Mouse (Mus musculus): ENCODE data around the gene Eno3. TPM values are rescaled to one million over a fixed set of nuclear protein-coding genes. Genes with fewer than 3 reads are reported as not detected.

The Eno3 gene
- total RNA-seq, 1 experiment from 2014 or later, result 21.2 TPM

DNA sequence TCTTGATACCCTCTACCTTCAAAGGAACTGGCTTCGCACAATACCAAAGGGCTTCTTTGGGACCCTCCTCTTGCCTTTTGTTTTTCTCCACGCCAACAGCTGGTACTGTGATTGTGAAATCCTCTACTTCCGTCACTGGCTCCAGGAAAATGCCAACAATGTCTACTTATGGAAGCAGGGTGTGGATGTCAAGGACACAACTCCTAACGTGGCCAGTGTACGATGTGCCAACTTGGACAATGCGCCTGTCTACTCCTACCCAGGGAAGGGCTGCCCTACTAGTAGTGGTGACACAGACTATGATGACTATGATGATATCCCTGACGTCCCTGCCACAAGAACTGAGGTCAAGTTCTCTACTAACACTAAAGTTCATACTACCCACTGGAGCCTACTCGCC lies 17.0 kb upstream of the Eno3 start:
- ATAC-seq (ENCODE audit: extremely low read depth, insufficient number of reproducible peaks, low FRiP score, poor library complexity, severe bottlenecking), result no peak

DNA sequence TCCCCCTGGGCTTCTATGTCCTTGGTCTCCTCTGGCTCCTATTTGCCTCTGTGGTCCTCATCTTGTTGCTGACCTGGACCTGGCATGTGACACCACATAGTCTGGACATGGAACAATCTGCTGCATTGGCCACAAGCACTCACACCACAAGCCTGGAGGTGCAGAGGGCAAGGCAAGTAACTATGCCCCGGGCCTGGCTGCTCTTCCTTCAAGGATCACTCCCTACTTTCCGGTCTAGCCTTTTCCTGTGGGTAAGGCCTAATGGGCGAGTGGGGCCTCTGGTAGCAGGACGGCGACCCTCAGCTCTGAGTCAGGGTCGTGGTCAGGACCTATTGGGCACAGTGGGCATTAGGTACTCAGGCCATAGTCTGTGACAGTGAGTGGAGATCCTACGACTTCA lies 15.8 kb upstream of the Eno3 start:
- ATAC-seq (ENCODE audit: extremely low read depth, insufficient number of reproducible peaks, low FRiP score, poor library complexity, severe bottlenecking), result no peak

DNA sequence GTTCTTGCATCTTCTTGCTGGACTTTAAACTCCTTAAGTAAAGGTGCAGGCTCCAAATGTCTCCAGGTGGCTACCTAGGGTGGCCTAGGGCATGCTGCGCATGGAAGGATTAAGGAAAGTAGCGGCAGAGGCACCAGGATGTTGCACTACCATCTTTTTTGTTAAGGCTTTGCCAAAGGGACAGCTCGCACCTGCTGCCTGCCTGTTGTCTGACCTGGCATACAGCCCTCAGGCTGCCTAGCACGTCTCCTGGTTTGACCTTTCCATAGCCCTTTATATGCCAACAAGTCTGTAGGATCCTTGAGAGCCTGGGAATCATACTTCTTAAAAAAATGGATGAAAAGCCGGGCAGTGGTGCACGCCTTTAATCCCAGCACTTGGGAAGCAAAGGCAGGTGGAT lies 14.0 kb upstream of the Eno3 start:
- no peak for ATAC-seq (ENCODE audit: extremely low read depth, insufficient number of reproducible peaks, low FRiP score, poor library complexity, severe bottlenecking)

DNA sequence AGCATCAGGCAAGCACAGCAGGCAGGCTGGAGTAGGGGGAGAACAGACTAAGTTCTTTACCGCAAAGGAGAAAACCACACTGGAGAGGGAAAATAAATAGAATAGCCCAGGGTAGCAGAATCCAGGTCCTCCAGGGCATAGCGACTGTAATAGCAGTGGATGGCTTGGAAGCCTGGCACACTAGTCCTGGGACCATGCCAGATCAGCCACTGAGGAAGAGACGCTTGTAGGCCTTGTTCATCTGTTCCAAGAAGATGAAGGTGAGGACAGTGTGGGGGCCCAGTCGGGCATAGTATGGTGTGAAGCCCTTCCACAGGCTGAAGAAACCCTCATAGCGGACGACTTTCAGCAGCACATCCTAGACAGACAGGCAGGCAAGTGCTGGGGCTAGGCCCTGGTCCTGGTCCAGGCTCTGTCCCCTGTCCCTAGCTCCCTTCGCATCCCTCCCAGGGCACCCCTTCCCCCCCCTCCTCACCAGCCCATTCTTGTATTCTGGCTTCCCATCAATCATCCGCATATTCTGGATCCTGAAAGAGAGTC lies 12.4 kb upstream of the Eno3 start:
- no peak for ATAC-seq (ENCODE audit: extremely low read depth, insufficient number of reproducible peaks, low FRiP score, poor library complexity, severe bottlenecking)

DNA sequence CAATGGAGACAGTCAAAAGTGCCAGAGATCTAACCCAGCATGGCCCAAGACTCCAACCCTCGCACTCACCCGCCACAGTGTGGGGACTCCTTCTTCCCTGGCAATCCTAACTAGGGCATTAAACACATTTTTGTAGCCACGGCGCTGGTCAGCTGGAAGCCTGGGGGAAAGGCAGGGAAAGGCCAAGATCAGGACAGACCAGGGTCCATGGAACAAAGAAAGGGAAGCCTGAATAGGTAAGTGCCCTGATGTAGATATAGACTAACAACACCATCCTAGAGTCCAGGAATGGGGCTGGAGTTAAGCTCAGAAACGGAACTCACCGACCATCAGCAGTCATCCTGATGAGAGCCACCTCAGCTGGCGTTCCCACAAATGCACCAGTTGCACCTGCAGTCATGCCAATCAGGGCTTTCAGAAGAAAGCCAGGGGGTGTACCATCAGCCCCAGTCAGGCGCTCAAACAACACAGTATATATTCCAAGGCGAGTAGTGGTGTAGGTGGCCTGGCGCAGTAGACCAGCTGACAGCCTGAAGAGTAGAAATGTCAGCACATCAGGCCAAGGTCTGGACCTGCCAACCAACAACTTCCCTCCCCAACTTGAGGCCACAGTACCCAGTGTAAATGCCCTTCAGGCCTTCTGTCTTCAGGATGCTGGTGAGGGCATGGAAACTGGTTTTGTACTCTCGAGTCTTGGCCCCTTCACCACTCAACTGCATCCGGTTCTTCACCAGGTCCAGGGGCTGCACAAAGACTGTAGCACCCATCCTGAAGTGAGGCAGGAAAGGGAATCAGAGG lies 11.3 kb upstream of the Eno3 start:
- no peak for ATAC-seq (ENCODE audit: extremely low read depth, insufficient number of reproducible peaks, low FRiP score, poor library complexity, severe bottlenecking)

DNA sequence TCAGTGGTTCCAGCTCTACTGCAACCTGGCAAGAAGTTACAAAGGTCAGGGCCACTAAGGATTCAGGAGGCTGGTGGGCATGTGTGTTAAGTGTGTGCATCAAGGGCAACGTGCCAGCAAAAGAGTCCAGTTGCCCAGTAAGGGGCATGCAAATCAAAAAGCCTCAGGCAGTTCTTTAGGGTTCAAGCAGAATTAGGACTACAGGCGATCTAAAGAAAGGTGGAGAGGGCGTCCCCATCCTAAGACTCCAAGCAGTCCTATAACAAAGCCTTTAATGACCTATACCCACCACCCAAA lies 10.8 kb upstream of the Eno3 start:
- ATAC-seq (ENCODE audit: extremely low read depth, insufficient number of reproducible peaks, low FRiP score, poor library complexity, severe bottlenecking), result no peak

DNA sequence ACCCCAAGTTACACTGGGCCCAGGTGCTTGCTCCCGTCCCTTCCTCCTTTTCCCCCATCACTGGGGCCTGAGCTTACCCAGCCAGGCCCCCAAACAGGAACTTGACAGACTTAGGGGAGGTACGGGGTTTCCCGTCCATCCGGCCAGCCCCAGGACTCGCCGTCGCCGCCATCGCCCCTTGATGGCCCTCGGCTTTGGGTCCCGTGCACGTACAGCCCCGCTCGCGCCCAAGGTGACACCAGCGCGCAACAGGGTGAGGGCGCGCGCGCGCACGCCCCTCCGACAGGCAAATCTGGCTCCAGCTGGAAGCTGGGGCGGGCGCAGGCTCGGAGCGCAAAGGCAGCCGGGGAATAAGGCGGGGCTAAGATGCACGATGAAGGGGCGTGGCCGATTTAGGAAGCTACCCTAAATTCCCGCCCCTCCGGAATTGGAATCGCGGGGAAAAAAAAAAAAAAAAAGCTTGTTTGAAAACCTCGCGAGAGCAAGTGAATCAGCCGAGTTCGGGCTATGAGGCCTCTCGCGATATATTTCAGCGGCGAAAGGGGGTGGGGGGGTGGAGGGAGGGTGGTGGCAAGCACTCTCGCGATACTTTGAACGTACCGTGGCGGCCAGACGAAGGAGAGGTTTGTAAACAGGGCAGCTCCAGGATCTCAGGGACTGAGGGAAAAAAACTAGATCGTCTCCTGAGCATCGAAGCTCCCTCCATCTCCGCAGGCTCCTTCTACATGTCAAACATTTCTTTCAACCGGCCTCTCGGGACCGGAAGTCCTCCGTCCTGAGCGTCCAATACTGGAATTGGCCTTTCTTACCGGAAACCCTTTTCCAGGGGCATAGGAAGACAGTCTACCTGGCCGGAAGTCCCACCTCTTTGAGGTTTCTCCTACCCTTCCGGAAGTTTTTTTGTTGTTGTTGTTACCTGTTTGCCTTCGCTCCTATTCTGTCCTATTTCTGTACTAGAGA lies 10.0 kb upstream of the Eno3 start, which contains the start of the genes Rnf167 and Slc25a11:
TSS of gene Rnf167 (plus strand) at position 545 of the 960 bp plus-strand sequence.
TSS of gene Slc25a11 (minus strand) at position 789 of the 960 bp plus-strand sequence.
- ATAC-seq (ENCODE audit: extremely low read depth, insufficient number of reproducible peaks, low FRiP score, poor library complexity, severe bottlenecking), result peak; percentile 67

DNA sequence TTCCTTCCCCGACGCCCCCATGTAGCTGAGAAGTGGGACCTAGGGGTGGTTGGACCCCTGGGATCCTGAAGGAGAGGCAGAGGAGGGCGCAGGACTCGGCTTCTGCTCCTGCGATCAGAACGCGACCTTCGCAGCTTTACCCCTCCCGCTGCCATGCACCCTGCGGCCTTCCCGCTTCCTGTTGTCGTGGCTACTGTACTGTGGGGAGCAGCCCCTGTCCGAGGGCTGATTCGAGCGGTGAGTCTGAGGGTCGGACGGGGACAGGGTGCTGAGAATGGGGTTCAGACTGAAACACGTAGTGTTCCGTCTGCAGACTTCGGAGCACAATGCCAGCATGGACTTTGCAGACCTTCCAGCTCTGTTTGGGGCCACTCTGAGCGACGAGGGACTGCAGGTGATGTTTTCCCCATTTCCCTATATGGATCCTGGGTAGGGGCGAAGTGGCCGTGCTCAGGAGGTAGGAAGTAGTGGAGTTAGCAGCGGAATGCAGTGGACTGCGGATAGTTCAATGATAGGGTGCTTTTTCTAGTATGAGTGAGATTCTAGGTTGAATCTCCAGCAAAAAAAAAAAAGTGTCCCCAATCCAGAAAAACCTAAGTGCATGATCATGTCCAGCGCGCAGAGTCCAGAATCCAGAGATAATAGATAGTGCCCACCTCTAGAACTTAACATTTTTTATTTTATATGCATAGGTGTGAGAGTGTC lies 9.1 kb upstream of the Eno3 start:
- ATAC-seq (ENCODE audit: extremely low read depth, insufficient number of reproducible peaks, low FRiP score, poor library complexity, severe bottlenecking), result no peak

DNA sequence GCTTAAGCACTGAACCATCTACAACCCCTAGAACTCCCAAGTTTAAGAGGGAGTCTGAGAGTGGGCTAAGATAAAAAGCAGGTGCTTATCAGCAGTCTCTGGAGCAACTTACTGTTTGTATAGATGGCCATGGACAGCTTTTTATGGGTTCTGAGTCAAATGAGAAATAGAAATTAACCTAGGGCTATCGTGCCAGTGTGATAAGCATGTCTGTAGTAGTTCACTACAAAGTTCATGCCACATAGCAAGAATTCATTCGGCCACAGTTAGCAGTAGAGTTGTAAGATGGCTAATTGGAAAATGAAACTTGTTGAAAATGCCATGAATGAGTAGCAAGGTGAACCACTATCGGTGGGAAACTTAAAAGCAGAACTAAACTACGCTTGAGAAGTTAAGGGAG lies 8.5 kb upstream of the Eno3 start:
- ATAC-seq (ENCODE audit: extremely low read depth, insufficient number of reproducible peaks, low FRiP score, poor library complexity, severe bottlenecking), result no peak

DNA sequence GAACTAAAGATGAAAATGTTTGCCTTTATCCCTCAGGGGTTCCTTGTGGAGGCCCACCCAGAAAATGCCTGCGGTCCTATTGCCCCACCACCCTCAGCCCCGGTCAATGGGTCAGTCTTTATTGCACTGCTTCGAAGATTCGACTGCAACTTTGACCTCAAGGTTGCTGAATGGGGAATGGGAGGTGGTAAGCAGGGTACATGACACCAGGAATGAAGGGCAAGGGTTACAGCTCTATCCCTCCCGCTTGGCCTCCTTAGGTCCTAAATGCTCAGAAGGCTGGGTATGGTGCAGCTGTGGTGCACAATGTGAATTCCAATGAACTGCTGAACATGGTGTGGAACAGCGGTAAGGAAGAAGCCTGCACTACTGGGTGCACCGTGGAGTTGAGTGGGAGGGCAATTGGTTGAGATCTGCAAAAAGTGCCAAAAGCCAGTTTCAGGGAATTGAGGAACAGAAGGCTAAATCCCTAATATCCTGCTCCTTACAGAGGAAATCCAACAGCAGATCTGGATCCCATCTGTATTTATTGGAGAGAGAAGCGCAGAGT lies 7.7 kb upstream of the Eno3 start:
- ATAC-seq (ENCODE audit: extremely low read depth, insufficient number of reproducible peaks, low FRiP score, poor library complexity, severe bottlenecking), result no peak

DNA sequence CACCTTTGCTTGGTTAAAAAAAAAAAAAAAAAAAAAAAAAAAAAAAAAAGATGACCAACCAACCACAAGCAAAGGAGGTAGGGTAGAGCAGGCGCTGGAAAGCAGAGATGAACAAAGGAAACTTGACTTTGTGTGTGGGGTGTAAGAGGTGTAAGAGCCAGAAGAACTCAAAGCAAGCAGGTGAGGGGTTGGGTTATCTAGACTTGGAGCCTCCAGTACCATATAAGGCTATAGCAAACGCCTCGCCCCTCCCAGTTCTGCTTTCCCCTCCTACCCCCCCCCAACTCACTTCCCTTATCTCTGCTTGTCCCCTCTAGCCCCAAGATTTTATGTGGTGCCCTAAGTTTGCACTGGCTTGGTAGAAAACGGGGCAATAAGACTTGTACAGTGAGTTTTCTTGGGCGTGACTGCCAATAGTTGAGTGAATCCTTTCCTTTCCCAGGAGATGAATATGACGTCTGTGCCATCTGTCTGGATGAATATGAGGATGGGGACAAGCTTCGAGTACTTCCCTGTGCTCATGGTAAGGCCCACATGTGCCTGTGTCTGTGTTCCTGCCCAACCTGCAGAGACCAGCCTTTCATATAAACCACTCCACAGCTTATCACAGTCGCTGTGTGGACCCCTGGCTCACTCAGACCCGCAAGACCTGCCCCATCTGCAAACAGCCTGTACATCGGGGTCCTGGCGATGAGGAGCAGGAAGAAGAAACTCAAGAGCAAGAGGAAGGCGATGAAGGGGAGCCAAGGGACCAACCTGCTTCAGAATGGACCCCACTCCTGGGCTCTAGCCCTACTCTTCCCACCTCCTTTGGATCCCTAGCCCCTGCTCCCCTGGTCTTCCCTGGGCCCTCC lies 6.5 kb upstream of the Eno3 start:
- ATAC-seq (ENCODE audit: extremely low read depth, insufficient number of reproducible peaks, low FRiP score, poor library complexity, severe bottlenecking), result peak; percentile 31; the same call in 1 of the 2 replicates

DNA sequence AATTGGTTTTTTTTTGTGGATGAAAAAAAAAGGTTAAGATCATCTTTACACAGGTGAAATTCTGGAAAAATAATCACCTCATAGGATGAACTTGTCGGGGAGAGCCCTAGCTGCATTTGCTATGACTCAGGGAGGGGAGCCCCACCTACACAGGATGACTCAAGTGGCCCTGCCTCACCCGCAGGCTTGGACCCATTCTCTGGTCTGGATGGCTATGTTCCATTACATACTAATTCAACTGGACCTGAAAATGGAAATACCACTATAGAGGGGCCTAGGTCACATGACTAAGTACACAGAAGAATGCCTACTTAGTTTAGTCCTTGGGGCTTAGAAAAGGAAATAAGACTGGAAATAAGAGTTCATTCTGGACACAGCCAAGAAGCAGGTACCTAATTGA lies 5.6 kb upstream of the Eno3 start:
- no peak for ATAC-seq (ENCODE audit: extremely low read depth, insufficient number of reproducible peaks, low FRiP score, poor library complexity, severe bottlenecking)

DNA sequence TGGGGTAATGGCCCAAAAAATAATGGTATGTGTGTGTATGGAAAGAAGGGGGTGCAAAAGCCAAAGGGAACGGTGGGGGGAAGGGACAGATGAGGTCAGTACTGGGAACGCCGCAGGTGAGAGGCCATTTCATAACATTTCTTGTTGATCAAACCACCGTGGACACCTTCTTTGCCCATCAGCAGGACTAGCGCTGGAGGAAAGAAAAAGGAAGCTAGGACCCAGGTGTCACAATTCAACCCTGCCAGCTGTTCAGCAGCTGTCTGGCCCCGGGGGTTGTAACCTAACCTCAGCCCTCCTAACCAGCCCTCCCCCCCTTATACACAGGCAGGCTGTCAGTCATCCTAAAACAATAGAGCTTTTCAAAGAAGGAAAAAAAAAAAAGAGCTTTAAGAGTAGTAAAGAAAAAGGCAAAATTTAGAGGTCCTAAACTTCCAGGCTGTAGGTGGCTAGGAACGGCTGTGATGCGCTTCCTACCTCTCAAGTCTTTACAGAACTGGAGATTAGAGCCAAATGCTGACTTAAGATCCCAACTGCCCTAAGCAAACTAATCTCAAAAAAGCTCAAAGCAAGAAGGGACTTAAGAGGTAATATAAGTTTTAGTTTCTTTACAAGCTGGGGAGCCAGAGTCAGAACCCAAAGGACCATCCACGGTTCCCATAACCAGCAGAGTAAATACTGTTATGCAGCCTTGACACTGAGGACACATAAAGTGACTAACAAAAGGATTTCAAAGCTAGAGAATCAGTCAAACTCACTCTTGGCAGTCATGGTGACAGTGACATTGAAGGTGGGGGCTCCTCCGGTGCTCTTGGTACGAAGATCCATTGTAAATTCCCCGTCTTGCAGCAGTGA lies 4.7 kb upstream of the Eno3 start:
- no peak for ATAC-seq (ENCODE audit: extremely low read depth, insufficient number of reproducible peaks, low FRiP score, poor library complexity, severe bottlenecking)

DNA sequence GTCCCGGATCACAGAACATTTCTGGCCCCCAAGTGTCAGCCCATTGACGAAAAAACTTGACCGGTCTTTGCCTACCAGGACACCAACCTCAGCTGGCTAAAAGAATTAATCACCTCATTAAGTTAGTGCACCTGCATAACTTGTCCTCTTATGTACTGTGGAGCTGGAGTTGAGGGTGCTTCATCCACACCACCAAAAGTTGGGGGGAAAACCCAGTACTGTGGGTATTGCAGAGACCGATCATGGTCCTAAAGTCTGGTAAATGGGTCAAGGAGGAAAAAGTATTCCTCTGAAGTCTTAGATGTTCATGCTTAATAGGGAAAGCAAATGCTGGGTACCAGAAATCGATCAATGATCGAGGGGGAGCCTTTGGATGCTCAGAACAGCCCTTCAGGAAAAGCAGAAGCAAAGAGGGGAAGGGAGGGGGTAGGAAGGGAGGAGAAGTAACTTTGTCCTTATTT lies 4.1 kb upstream of the Eno3 start:
- peak; percentile 14; the same call in 1 of the 2 replicates for ATAC-seq (ENCODE audit: extremely low read depth, insufficient number of reproducible peaks, low FRiP score, poor library complexity, severe bottlenecking)

DNA sequence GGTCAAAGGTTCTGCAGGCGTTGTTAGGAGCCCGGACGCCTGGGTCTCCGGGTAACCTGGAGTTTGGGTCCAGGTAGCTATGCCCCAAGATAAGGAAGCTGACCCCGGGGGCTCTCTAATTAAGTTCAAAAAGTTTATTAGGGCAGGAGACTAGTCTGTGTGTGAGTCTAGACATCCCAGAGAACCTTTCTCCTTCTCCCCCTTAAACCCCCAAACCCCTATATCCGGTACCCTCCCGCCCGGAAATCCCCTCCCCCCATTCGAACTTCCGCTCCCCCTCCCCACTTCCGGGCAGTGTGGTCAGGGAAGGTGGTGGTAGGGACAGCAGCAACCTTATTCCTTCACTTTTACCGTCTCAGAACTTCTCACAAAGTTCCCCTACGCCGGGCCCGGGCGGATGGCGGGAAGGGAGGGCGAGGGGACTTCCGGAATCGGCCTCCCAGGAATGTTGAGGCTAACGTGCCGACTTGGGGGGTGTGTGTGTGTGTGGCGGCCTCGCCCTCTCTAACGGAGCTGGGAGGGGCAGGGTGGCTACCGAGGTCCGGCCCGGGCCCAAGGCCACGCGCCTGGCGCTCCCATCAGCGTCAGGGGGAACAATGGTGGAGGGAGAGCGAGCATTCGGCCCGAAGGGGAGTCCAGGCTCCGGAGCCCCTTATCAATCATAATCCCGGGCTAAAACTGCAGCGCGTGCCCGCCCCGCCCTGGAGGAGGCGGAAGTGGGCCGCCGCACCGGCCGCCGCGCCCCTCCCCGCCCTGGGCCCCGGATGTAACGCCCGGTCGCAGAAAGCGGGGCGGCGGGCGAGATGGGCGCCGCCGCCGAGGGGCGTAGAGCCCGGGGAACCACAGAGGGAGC lies 3.4 kb upstream of the Eno3 start:
- ATAC-seq (ENCODE audit: extremely low read depth, insufficient number of reproducible peaks, low FRiP score, poor library complexity, severe bottlenecking), result no peak

DNA sequence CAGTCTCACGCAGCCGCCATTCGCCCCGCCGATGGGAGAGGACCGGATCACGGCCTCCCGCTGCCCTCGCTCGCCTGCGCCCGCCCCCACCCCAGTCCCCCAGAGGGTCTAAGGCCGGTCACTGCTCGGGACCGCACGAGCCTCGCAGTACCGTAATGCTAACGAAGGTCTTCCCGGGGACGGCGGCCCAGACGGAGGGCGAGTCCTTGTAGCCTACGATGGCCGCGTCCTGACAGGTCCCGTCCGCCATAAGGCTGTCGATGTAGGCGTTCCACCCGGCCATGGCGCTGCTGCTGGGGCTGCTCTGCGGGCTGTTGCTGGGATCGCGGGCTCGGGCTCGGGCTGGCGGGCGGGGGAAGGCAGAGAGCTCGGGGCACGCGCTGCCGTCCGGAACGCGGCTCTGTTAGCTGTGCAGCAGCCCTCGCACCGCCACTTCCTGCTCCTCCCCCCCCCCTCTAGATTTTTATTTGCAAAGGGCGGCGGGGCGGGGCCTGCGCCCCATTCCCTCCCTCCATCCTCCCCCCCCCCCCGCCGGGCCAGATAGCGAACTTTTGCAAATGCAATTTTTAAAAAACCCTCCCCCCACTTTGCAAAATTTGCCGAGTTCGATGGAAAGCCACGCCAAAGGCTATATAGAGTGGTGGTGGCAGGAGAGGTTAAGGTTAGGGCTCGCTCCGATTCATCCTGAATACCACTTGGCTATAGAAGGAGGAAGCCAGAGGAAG lies 2.6 kb upstream of the Eno3 start, which contains the start of gene Pfn1:
TSS of gene Pfn1 (minus strand) at position 447 of the 725 bp plus-strand sequence.
- peak; percentile 55 for ATAC-seq (ENCODE audit: extremely low read depth, insufficient number of reproducible peaks, low FRiP score, poor library complexity, severe bottlenecking)

Measured in neutrophil, adult 5-6 weeks (primary cell).